8 mouse cellular contexts compared by ENCODE assay signal in the genomic region with DNA sequence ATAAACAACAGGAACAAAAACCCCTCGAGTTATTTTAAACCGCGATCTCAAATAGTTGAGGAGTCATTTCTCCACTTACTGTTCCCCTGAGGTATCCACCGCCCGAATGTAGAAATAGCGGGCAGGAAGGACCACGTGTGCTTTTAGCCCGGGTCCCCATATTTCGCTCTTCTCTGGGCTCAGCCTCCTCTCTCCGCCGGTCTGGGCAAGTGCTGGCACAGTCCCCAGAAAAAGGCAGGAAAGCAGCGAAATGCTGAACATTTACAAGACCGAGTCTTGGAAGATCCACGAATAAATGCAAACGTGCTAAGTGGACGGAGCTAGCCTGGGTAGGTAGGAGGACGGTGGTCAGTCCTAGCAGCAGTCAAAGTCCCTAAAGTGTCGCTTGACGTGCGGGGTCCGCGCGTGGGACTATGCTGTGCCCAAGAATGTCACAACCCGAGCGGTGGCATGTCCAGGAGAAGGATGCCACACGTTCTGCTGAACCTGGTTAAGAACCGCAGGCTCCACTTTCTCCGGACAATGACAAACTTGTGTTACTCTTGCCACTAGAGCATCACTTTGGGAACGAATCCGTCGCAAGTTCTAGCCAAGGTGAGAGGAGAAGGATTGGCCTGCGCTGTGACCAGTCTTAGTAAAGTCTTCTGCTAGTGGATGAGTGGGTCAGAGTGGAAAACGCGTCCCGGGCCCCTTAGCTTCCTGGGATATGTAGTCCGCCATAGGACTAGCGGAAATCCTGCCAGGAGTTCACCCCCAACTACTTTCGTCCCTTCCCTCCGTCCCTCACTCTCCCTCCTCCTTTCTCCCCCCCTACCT. TPM values are rescaled to one million over a fixed set of nuclear protein-coding genes. Genes with fewer than 3 reads are reported as not detected.
A peak's percentile ranks its signal among the peaks of the same experiment; 100 is the strongest.
DNase-seq lines count a peak whose midpoint lies in the region; ATAC-seq and TF ChIP-seq lines count a peak whose summit lies in the region.

Gene Kdelc1, minus strand, starts transcription at position 570 of the 816 bp plus-strand sequence.
Gene Bivm, plus strand, starts transcription at position 719 of the 816 bp plus-strand sequence.

- peak within 1 kb of the TSS; percentile 68 for H3K4me3 ChIP-seq in bone marrow, adult 2 months (replicated peaks; ENCODE audit: control insufficient read depth, low read depth, low read length)
- peak within 1 kb of the TSS; percentile 81 for H3K4me3 ChIP-seq in embryonic fibroblast, embryonic 13.5 days (ENCODE audit: insufficient read depth, low read length)
- peak within 1 kb of the TSS; percentile 84 for H3K4me3 ChIP-seq in kidney, embryonic 14.5 days (ENCODE audit: low read length)
- peak within 1 kb of the TSS; percentile 64 for H3K4me3 ChIP-seq in limb, embryonic 15.5 days

- peak; percentile 98 for DNase-seq in 416B (ENCODE audit: low read depth)
- peak; percentile 94 to 95 for DNase-seq in heart, adult 9 months (ENCODE audit: low spot score in 2 of 2)
- peak; percentile 62 to 66 for DNase-seq in monocyte, adult 2 months (ENCODE audit: low read depth in 1 of 2, low spot score in 2 of 2)
- peak; percentile 70 to 77 for DNase-seq in spleen, postnatal 36 days (ENCODE audit: low spot score in 2 of 2)

- WGBS in bone marrow, adult 2 months: under 1% methylated on average over 39 of the region's 39 CpGs
- under 1% methylated on average over 39 of the region's 39 CpGs for WGBS in kidney, embryonic 14.5 days
- WGBS in limb, embryonic 15.5 days: under 1% methylated on average over 39 of the region's 39 CpGs

- no peak for TF ChIP-seq POLR2A in bone marrow, adult 2 months (IDR thresholded peaks at IDR 0.05; ENCODE audit: borderline replicate concordance, control insufficient read depth, low read depth, low read length)
- peak; percentile 90 for TF ChIP-seq POLR2A in embryonic fibroblast, embryonic 13.5 days (IDR thresholded peaks at IDR 0.05; ENCODE audit: low read depth, low read length)

- peak within 1 kb of the TSS; percentile 24; the same call in 1 of the 2 replicates for H3K27ac ChIP-seq in bone marrow, adult 2 months (ENCODE audit: control insufficient read depth, insufficient read depth, low read depth, low read length, poor library complexity)
- H3K27ac ChIP-seq in embryonic fibroblast, embryonic 13.5 days (ENCODE audit: insufficient read depth, low read length): peak within 1 kb of the TSS; percentile 89
- peak within 1 kb of the TSS; percentile 96 for H3K27ac ChIP-seq in kidney, embryonic 14.5 days (ENCODE audit: low read depth, low read length)
- H3K27ac ChIP-seq in limb, embryonic 15.5 days: peak within 1 kb of the TSS; percentile 94

- H3K27me3 ChIP-seq in kidney, embryonic 14.5 days (ENCODE audit: control insufficient read depth, insufficient read depth, low read length): no peaks in the 10 kb centered on the region
- no peaks in the 10 kb centered on the region for H3K27me3 ChIP-seq in limb, embryonic 15.5 days

- TF ChIP-seq CTCF in bone marrow, adult 2 months (IDR thresholded peaks at IDR 0.05; ENCODE audit: control insufficient read depth, insufficient read depth, low read length): no peak
- TF ChIP-seq CTCF in embryonic fibroblast, embryonic 13.5 days (IDR thresholded peaks at IDR 0.05; ENCODE audit: borderline replicate concordance, insufficient read depth, low read length): no peak

- H3K36me3 ChIP-seq in kidney, embryonic 14.5 days (ENCODE audit: control insufficient read depth, insufficient read depth, low read length): peaks cover 23% of the 10 kb centered on the region
- peaks cover 9% of the 10 kb centered on the region for H3K36me3 ChIP-seq in limb, embryonic 15.5 days

- H3K4me1 ChIP-seq in bone marrow, adult 2 months (ENCODE audit: control insufficient read depth, insufficient read depth, low read length): no peaks in the 10 kb centered on the region
- no peaks in the 10 kb centered on the region for H3K4me1 ChIP-seq in embryonic fibroblast, embryonic 13.5 days (ENCODE audit: control insufficient read depth, insufficient read depth, low read length)
- no peaks in the 10 kb centered on the region for H3K4me1 ChIP-seq in kidney, embryonic 14.5 days (ENCODE audit: control insufficient read depth, insufficient read depth, low read length)
- peaks cover 6% of the 10 kb centered on the region for H3K4me1 ChIP-seq in limb, embryonic 15.5 days

- H3K9me3 ChIP-seq in kidney, embryonic 14.5 days (ENCODE audit: control insufficient read depth, low read length): no peaks in the 10 kb centered on the region
- no peaks in the 10 kb centered on the region for H3K9me3 ChIP-seq in limb, embryonic 15.5 days

- peak within 1 kb of the TSS; percentile 60 for H3K4me2 ChIP-seq in kidney, embryonic 14.5 days (replicated peaks; ENCODE audit: low read depth, low read length)
- H3K4me2 ChIP-seq in limb, embryonic 15.5 days: peak within 1 kb of the TSS; percentile 84

- peak within 1 kb of the TSS; percentile 76 for H3K9ac ChIP-seq in kidney, embryonic 14.5 days (ENCODE audit: low read depth, low read length)
- peak within 1 kb of the TSS; percentile 70 for H3K9ac ChIP-seq in limb, embryonic 15.5 days

- peak; percentile 96 for ATAC-seq in kidney, embryonic 14.5 days (ENCODE audit: low FRiP score, low TSS enrichment)
- ATAC-seq in limb, embryonic 15.5 days (ENCODE audit: insufficient number of reproducible peaks, low FRiP score, low TSS enrichment, low read depth): peak; percentile 98

RNA-seq across cellular contexts. Expression of gene Kdelc1, which starts in this region (rescaled TPM):
- 2.5 and 5.6 TPM in 2 replicates for polyA plus RNA-seq in bone marrow, adult 2 months (2011; ENCODE audit: insufficient read depth, insufficient read length, low replicate concordance, missing spikeins)
- polyA plus RNA-seq in embryonic fibroblast, embryonic 13.5 days (2011; ENCODE audit: insufficient read length, low read depth, missing spikeins): 60.7 and 68.9 TPM in 2 replicates
- 66.4 and 78.0 TPM in 2 replicates for polyA plus RNA-seq in kidney, embryonic 14.5 days (2014; fragmentation: Nextera tagmentation; extraction: Ambion mirVana)
- polyA plus RNA-seq in limb, embryonic 15.5 days (2015; fragmentation: Nextera tagmentation; extraction: Ambion mirVana): 68.6 and 70.7 TPM in 2 replicates

RNA-seq across cellular contexts. Expression of gene Bivm, which starts in this region (rescaled TPM):
- polyA plus RNA-seq in bone marrow, adult 2 months (2011; ENCODE audit: insufficient read depth, insufficient read length, low replicate concordance, missing spikeins): 0.81 and 2.1 TPM in 2 replicates
- 24.2 and 33.8 TPM in 2 replicates for polyA plus RNA-seq in embryonic fibroblast, embryonic 13.5 days (2011; ENCODE audit: insufficient read length, low read depth, missing spikeins)
- 16.4 and 24.1 TPM in 2 replicates for polyA plus RNA-seq in kidney, embryonic 14.5 days (2014; fragmentation: Nextera tagmentation; extraction: Ambion mirVana)
- polyA plus RNA-seq in limb, embryonic 15.5 days (2015; fragmentation: Nextera tagmentation; extraction: Ambion mirVana): 14.4 and 17.4 TPM in 2 replicates

Comparison
In these comparisons a context has a peak if more than half of its experiments do, and no peak if none do; other contexts are left out.
1. Peak in every context shown above with its lines: DNase-seq, ATAC-seq, H3K4me3 ChIP-seq and H3K27ac ChIP-seq.
2. H3K27ac ChIP-seq: peak in every context shown above with its lines; median percentile 96 in kidney, embryonic 14.5 days; 94 in limb, embryonic 15.5 days; 89 in embryonic fibroblast, embryonic 13.5 days; 24 in bone marrow, adult 2 months.